Mouse (Mus musculus) embryonic facial prominence, embryonic 14.5 days (tissue): ENCODE measurements around the gene Tor1a. TPM values are rescaled to one million over a fixed set of nuclear protein-coding genes. Genes with fewer than 3 reads are reported as not detected.

ENCODE experiments used
- ATAC-seq: fragments of 200-750 bp; cut with Nextera tagmentation; 2 replicates; pipeline ENCODE4 v1.8.0; 2017; ENCODE audit warnings: low read depth, moderate number of reproducible peaks, moderate TSS enrichment
- DNase-seq: peaks from one replicate; pipeline ENCODE4 v3.0.0-alpha.2; 2015; ENCODE audit warnings: low spot score
- H3K27ac ChIP-seq: fragments of 300-500 bp; sonication (generic); replicated peaks from 2 replicates; pipeline ENCODE4 v1.5.1; 2014; ENCODE audit warnings: low read depth, mild to moderate bottlenecking, low read length, moderate library complexity
- H3K27me3 ChIP-seq: fragments of 300-500 bp; sonication (generic); replicated peaks from 2 replicates; pipeline ENCODE4 v1.6.1; 2014; ENCODE audit warnings: low read length; ENCODE audit not compliant: control insufficient read depth, insufficient read depth
- H3K36me3 ChIP-seq: fragments of 300-500 bp; sonication (generic); 2 replicates; pipeline ENCODE4 v1.6.1; 2014; ENCODE audit warnings: low read length, mixed read lengths; ENCODE audit not compliant: control insufficient read depth, insufficient read depth
- H3K4me1 ChIP-seq: fragments of 300-500 bp; sonication (generic); 2 replicates; pipeline ENCODE4 v1.6.1; 2014; ENCODE audit warnings: antibody characterized with exemption, low read length; ENCODE audit not compliant: control insufficient read depth, insufficient read depth
- H3K4me2 ChIP-seq: fragments of 300-500 bp; sonication (generic); 2 replicates; pipeline ENCODE4 v1.6.1; 2014; ENCODE audit warnings: low read depth, mild to moderate bottlenecking, low read length, moderate library complexity, mixed read lengths
- H3K4me3 ChIP-seq: fragments of 300-500 bp; sonication (generic); 2 replicates; pipeline ENCODE4 v1.5.1; 2014; ENCODE audit warnings: low read depth, mild to moderate bottlenecking, low read length
- H3K9ac ChIP-seq: fragments of 300-500 bp; sonication (generic); 2 replicates; pipeline ENCODE4 v1.6.1; 2014; ENCODE audit warnings: low read depth, mild to moderate bottlenecking, low read length, moderate library complexity, mixed read lengths
- H3K9me3 ChIP-seq: fragments of 300-500 bp; sonication (generic); 2 replicates; pipeline ENCODE4 v1.6.1; 2016; ENCODE audit warnings: low read length; ENCODE audit not compliant: control insufficient read depth
- WGBS: fragments of 180-500 bp; shearing (Covaris S2); extraction: QIAGEN DNeasy Blood & Tissue Kit; methylation state at CpG from one replicate; pipeline ENCODE4 v1.1.7; 2014; 5-methylcytosine and 5-hydroxymethylcytosine counted together
- polyA plus RNA-seq: library from polyadenylated mRNA; unstranded; fragments of >200 nt; fragmentation: Nextera tagmentation; extraction: Ambion mirVana; gene quantifications from 2 replicates; pipeline ENCODE4 v1.2.1, GENCODE M21; 2014

Gene Tor1a
- polyA plus RNA-seq, 1 experiment from 2014 or later, result 68.8 TPM

DNA sequence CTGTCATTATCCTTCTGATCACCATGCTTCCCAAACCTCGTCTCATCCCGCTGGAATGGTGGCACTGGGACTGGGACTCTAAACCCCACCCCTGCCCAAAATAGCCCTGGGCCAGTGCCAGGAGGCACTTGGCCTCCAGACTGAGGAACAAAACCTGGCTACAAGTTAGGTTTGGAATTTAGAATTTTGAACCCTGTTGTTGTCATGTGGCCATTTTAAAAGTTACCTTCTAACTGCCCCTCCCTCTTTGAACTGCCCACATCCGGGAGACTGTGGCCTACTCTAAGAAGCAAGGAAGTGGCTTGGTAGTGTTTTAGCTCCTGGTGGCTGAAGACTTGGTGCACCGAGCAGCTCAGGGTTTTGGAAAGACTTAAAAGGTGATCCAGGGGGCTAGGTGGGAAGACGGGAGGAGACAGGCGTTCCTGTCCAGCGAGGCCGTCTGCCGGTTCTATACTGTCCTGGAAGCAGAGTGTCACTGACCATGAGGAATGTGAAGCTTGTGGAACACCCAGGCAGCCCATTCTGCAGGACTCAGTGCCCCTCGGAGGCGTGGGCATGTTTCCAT, 27.8 kb upstream of the Tor1a start:
- H3K27ac ChIP-seq, result no peak overlapping the region; the same call in 1 of the 2 replicates
- H3K9ac ChIP-seq, result no peak overlapping the region
- H3K36me3 ChIP-seq, result peaks cover 12% of the 10 kb centered on the region; the same call in 1 of the 2 replicates
- ATAC-seq, result no peak
- no peaks in the 10 kb centered on the region for H3K4me1 ChIP-seq
- DNase-seq, result peak; percentile 42
- no peak overlapping the region for H3K4me3 ChIP-seq
- H3K4me2 ChIP-seq, result no peak overlapping the region
- no peaks in the 10 kb centered on the region for H3K27me3 ChIP-seq
- WGBS, result 78% methylated on average over 11 of the region's 11 CpGs
- H3K9me3 ChIP-seq, result no peaks in the 10 kb centered on the region

- no peaks in the 10 kb centered on the region for H3K27me3 ChIP-seq
- ATAC-seq, result no peak
- H3K27ac ChIP-seq, result no peak overlapping the region
- H3K4me2 ChIP-seq, result no peak overlapping the region
- no peaks in the 10 kb centered on the region for H3K4me1 ChIP-seq
- 91% methylated on average over 4 of the region's 4 CpGs for WGBS
- H3K36me3 ChIP-seq, result 0 out of 2 replicates have a peak, but pooled peaks cover 6% of the 10 kb centered on the region
- H3K9me3 ChIP-seq, result no peaks in the 10 kb centered on the region
- no peak overlapping the region for H3K4me3 ChIP-seq
- DNase-seq, result no peak
- no peak overlapping the region for H3K9ac ChIP-seq
These were observed 27.1 kb upstream of the Tor1a start for GRCm38 (mm10) chr2:30994853-30995252.

DNA sequence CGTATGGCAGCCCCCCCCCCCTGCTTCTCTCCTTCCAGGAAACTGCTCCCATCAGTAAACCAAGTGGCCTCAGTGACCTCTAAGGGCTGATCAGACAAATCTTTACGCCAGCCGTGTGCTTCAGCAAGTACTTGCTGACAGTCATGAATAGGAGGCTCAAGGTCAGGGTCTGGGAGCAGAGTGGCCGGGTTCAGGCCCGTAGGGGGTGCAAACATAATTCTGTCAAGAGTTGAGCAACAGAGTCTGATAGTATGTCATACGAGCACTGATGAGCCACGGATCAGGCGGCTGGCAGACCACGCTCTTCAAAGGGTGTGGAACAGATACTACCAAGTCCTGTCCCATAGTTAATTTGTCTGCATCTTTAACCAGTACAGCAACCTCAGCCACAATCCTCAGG, 22.5 kb upstream of the Tor1a start:
- Histone ChIP-seq H3K27ac (no peak overlapping the region), H3K27me3 (no peaks in the 10 kb centered on the region), H3K36me3 (no peaks in the 10 kb centered on the region), H3K9me3 (no peaks in the 10 kb centered on the region), H3K4me3 (no peak overlapping the region), H3K9ac (no peak overlapping the region), H3K4me1 (no peaks in the 10 kb centered on the region), H3K4me2 (no peak overlapping the region)
- no peak for DNase-seq
- WGBS, result 81% methylated on average over 9 of the region's 9 CpGs
- no peak for ATAC-seq

DNA sequence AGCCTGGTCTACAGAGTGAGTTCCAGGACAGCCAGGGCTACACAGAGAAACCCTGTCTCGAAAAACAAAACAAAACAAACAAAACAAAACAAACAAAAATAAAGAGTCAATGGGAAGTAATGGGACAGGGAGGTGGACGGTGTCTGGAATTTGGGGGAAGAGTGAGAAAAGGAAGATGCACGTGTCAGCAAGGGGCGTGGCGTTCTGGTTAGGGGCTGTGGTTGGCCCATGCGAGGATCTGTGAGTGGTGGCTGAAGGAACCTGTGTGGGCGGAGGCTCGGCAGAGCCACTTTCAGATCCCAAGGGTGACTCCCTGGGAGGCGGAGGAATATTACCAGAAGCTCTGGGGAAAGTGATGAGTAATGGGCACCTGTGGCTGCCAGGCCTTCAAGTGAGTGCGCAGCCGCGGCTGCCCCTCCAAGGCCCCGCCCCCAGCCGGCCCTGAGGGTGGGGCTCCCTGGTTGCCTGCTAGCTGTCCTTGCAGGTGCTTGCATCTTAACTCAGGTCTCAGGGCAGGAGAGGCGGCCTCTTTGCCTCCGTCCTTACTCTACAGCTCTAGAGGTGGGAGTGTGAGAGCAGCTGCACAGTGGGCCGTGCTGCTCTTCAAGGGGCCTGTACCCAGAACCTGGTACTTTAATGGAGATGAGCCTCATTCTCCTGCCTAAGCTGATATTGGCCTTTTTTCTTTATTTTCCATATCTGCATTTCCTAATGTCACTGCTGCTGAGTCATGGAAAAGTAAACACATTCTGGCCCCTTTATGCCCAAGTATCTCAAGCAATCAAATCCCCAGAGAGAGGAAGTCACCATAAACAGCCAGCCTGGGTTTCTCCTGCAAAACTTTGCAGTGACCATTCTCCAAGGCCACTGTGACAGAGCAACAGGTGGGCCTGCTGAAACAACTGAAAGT, 17.6 kb upstream of the Tor1a start:
- Histone ChIP-seq H3K27me3 (no peaks in the 10 kb centered on the region), H3K9me3 (no peaks in the 10 kb centered on the region), H3K36me3 (0 out of 2 replicates have a peak, but pooled peaks cover 2% of the 10 kb centered on the region), H3K4me3 (no peak overlapping the region), H3K4me2 (peak overlapping the region; percentile 10; the same call in 1 of the 2 replicates), H3K4me1 (peaks cover 8% of the 10 kb centered on the region), H3K9ac (no peak overlapping the region), H3K27ac (no peak overlapping the region)
- ATAC-seq (no peak), DNase-seq (peak; percentile 66)
- 26% methylated on average over 16 of the region's 17 CpGs for WGBS

GRCm38 (mm10) chr2:30983024-30983423, 15.3 kb upstream of the Tor1a start:
- DNase-seq, result peak; percentile 70
- Histone ChIP-seq H3K4me1 (peaks cover 8% of the 10 kb centered on the region), H3K36me3 (peaks cover 22% of the 10 kb centered on the region), H3K27ac (peak overlapping the region; percentile 8; the same call in 1 of the 2 replicates), H3K27me3 (no peaks in the 10 kb centered on the region), H3K9ac (peak overlapping the region; percentile 68; the same call in 1 of the 2 replicates), H3K9me3 (no peaks in the 10 kb centered on the region), H3K4me3 (peak overlapping the region; percentile 74), H3K4me2 (peak overlapping the region; percentile 82)
- 38% methylated on average over 7 of the region's 7 CpGs for WGBS
- no peak for ATAC-seq

- Histone ChIP-seq H3K9me3 (no peaks in the 10 kb centered on the region), H3K4me1 (peaks cover 8% of the 10 kb centered on the region), H3K27ac (peak within 1 kb of the TSS; percentile 44; the same call in 1 of the 2 replicates), H3K9ac (peak within 1 kb of the TSS; percentile 68), H3K36me3 (peaks cover 33% of the 10 kb centered on the region), H3K4me3 (peak within 1 kb of the TSS; percentile 74), H3K27me3 (no peaks in the 10 kb centered on the region), H3K4me2 (peak within 1 kb of the TSS; percentile 82)
- peak; percentile 98 for ATAC-seq
- WGBS, result 0% methylated on average over 59 of the region's 66 CpGs
- peak; percentile 100 for DNase-seq
These were observed 14.2 kb upstream of the Tor1a start, which contains the start of the genes BC005624 and Usp20 for GRCm38 (mm10) chr2:30981790-30982513. TSS of gene BC005624 (minus strand) at chr2:30982201. TSS of gene Usp20 (plus strand) at chr2:30982279.

DNA sequence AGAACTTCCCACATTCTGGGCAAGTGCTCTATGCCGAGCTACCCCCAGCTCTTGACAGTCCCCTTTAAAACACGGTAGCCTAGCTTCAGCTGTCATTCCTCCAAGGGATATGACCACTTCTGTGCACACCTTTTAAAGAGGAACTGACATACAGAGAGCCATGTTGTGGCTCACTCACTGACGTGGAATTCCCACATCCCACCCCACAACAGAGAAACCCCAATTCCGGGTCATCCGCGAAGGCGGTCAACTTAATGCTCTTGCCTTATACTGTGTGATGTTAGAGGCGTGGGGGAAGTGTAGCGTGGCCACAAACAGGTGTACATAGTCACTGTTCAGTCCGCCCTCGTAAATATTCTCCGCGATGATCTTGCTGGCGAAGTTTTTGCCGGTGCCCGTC, 907 bp downstream of the Tor1a start:
- H3K9ac ChIP-seq, result peak overlapping the region; percentile 92
- H3K27me3 ChIP-seq, result no peaks in the 10 kb centered on the region
- WGBS, result 16% methylated on average over 16 of the region's 16 CpGs
- no peak overlapping the region for H3K27ac ChIP-seq
- H3K4me1 ChIP-seq, result peaks cover 10% of the 10 kb centered on the region
- H3K9me3 ChIP-seq, result no peaks in the 10 kb centered on the region
- ATAC-seq (0 out of 2 replicates have a peak, but pooled peaks have one; percentile 1), DNase-seq (no peak)
- H3K4me3 ChIP-seq, result peak overlapping the region; percentile 96
- H3K4me2 ChIP-seq, result peak overlapping the region; percentile 91
- H3K36me3 ChIP-seq, result peaks cover 33% of the 10 kb centered on the region

- Histone ChIP-seq H3K4me3 (peak overlapping the region; percentile 96; the same call in 1 of the 2 replicates), H3K4me2 (no peak overlapping the region), H3K4me1 (peaks cover 10% of the 10 kb centered on the region), H3K9me3 (no peaks in the 10 kb centered on the region), H3K9ac (no peak overlapping the region), H3K36me3 (peaks cover 45% of the 10 kb centered on the region), H3K27me3 (no peaks in the 10 kb centered on the region), H3K27ac (no peak overlapping the region)
- no peak for ATAC-seq
- no peak for DNase-seq
- WGBS, result 90% methylated on average over 8 of the region's 8 CpGs
These were observed 2.1 kb downstream of the Tor1a start for GRCm38 (mm10) chr2:30965627-30966026.
